Mouse (Mus musculus) kidney, adult 2 months (tissue): Measurements from ENCODE around the gene Tcf12.

Experiments used
- CTCF ChIP-seq: fragments of 200-500 bp; conservative IDR thresholded peaks from 2 replicates; pipeline ENCODE4 v1.5.1; 2011; ENCODE audit warnings: low read depth, mild to moderate bottlenecking, control low read depth, low read length, moderate library complexity, mixed read lengths; ENCODE audit not compliant: insufficient read depth, insufficient read length
- POLR2A ChIP-seq: fragments of 200-500 bp; IDR thresholded peaks from one replicate; pipeline ENCODE4 v1.6.1; 2011; ENCODE audit warnings: low read depth, low read length, control low read depth

- TF ChIP-seq CTCF (no peak), POLR2A (no peak)
Observed at GRCm38 (mm10) chr9:72008634-72009033, 103.0 kb downstream of the Tcf12 start.
